Mouse (Mus musculus): Measurements from ENCODE around the gene Cyp2c39. TPM values are rescaled to one million over a fixed set of nuclear protein-coding genes. Genes with fewer than 3 reads are reported as not detected.
"Not testable (repeated sequence)": the region's sequence is repeated elsewhere in the genome, so short reads cannot be mapped to it uniquely, and the experiment has no call there.

Cyp2c39 gene
- polyA plus RNA-seq (2021), result not detected

DNA sequence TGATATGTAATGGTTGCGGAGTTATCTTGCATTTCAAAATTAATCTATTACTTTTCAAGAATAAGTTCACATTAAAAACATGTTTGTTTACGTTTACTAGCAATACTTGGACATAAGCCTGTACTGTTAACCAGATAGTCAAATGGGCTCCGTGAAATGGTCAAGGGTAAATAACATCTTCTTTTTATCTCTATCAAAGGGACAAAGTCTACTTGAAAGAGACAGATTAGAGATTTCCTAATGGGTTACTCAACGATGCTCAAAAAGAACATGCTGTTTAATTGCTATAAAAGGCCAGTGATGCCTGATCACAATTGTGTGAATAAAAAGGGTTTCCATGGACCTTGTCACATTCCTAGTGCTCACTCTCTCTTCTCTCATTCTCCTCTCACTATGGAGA lies at the start of gene Cyp2c39:
Gene Cyp2c39, plus strand, starts transcription at position 329 of the 400 bp plus-strand sequence.
- DNase-seq (ENCODE audit: low read depth, low spot score), result no peak
- ATAC-seq, result no peak
- POLR2A ChIA-PET, result no interaction called here
- TF ChIP-seq CTCF (IDR thresholded peaks at IDR 0.05), result no peak
- no peaks in the 10 kb centered on the region for H3K27me3 ChIP-seq
- CTCF ChIA-PET, result interaction anchor here (0.9 kb wide), 1 partner anchor 15 kb away, joined by 3 read pairs; no protein-coding TSS in a partner anchor
- in situ Hi-C loops (cut with MboI; ENCODE audit: low pct_unique_long_range_greater_than_20kb), result no loop called here

- DNase-seq (ENCODE audit: low read depth, low spot score), result no peak
- no peak for ATAC-seq
- no peak for TF ChIP-seq CTCF (IDR thresholded peaks at IDR 0.05)
- in situ Hi-C loops (cut with MboI; ENCODE audit: low pct_unique_long_range_greater_than_20kb), result no loop called here
- ChIA-PET CTCF (no interaction called here), POLR2A (no interaction called here)
- no peaks in the 10 kb centered on the region for H3K27me3 ChIP-seq
Observed at GRCm38 (mm10) chr19:39462941-39463340, 47.7 kb upstream of the Cyp2c39 start, which contains the start of gene Cyp2c38. TSS of gene Cyp2c38 (minus strand) at chr19:39463075.

DNA sequence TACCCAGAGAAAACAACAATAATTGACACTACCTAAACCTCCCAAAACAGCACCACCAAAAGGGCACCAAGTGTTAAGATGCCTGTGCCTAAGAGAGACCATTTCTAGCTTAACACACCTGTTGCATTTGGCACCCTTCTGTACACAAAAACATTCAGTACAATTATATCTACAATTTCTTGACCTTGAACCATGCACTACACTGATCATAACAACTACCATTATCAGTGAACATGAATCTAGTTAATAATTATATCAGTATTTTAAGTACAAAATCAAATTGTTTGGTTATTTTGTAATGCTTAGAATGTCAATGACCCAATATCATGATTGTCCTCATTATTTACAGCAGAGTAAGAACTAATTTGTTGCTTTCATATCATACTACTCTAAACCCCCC lies 46.7 kb upstream of the Cyp2c39 start:
- no peak for TF ChIP-seq CTCF (IDR thresholded peaks at IDR 0.05)
- in situ Hi-C loops (cut with MboI; ENCODE audit: low pct_unique_long_range_greater_than_20kb), result no loop called here
- ATAC-seq (no peak), DNase-seq (ENCODE audit: low read depth, low spot score) (no peak)
- H3K27me3 ChIP-seq, result no peaks in the 10 kb centered on the region
- CTCF ChIA-PET, result no interaction called here
- POLR2A ChIA-PET, result no interaction called here

- CTCF ChIA-PET; DNase-seq (ENCODE audit: low read depth, low spot score); H3K27me3 ChIP-seq; ATAC-seq; POLR2A ChIA-PET; in situ Hi-C loops (cut with MboI; ENCODE audit: low pct_unique_long_range_greater_than_20kb): not testable (repeated sequence)
Observed at GRCm38 (mm10) chr19:39483961-39484360, 26.7 kb upstream of the Cyp2c39 start.

- ChIA-PET CTCF (no interaction called here), POLR2A (no interaction called here)
- no peak for TF ChIP-seq CTCF (IDR thresholded peaks at IDR 0.05)
- in situ Hi-C loops (cut with MboI; ENCODE audit: low pct_unique_long_range_greater_than_20kb), result no loop called here
- H3K27me3 ChIP-seq, result no peaks in the 10 kb centered on the region
- no peak for DNase-seq (ENCODE audit: low read depth, low spot score)
- no peak for ATAC-seq
Observed at GRCm38 (mm10) chr19:39506341-39506740, 4.3 kb upstream of the Cyp2c39 start.

DNA sequence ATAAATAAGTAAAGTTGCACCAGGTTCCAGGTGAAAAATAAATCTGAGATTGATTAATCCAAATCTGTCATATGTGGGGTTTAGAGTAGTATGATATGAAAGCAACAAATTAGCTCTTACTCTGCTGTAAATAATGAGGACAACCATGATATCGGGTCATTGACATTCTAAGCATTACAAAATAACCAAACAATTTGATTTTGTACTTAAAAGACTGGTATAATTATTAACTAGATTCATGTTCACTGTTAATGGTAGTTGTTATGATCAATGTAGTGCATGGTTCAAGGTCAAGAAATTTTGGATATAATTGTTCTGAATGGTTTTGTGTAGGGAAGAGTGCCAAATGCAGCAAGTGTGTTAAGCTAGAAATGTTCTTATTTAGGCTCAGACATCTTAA lies 1.1 kb upstream of the Cyp2c39 start:
- DNase-seq (ENCODE audit: low read depth, low spot score), result no peak
- no peaks in the 10 kb centered on the region for H3K27me3 ChIP-seq
- no peak for ATAC-seq
- TF ChIP-seq CTCF (IDR thresholded peaks at IDR 0.05), result no peak
- in situ Hi-C loops (cut with MboI; ENCODE audit: low pct_unique_long_range_greater_than_20kb), result no loop called here
- POLR2A ChIA-PET, result no interaction called here
- CTCF ChIA-PET, result no interaction called here

Other genes starting within 250 kb of the Cyp2c39 start
- not detected for gene Cyp2c29, start 241.5 kb upstream of the Cyp2c39 start, polyA plus RNA-seq (2021)
- not detected for gene Cyp2c38, start 47.8 kb upstream of the Cyp2c39 start, polyA plus RNA-seq (2021)
- gene Cyp2c67, start 138.2 kb downstream of the Cyp2c39 start, polyA plus RNA-seq (2021), result not detected
- gene Cyp2c68, start 230.2 kb downstream of the Cyp2c39 start, polyA plus RNA-seq (2021), result not detected

All from Patski (cell line).